Mouse (Mus musculus) erythroblast, embryonic 14.5 days (primary cell): ENCODE results near the gene Robo2.

Experiments
- GATA1 ChIP-seq: IDR thresholded peaks from 2 replicates; pipeline ENCODE4 v1.6.1; 2012; ENCODE audit warnings: low read length, inconsistent platforms, mixed read lengths
- TAL1 ChIP-seq: IDR thresholded peaks from 3 replicates; pipeline ENCODE4 v1.6.1; 2012; ENCODE audit warnings: low read length, inconsistent platforms, mixed read lengths

- TF ChIP-seq GATA1 (no peak), TAL1 (no peak)
Observed at GRCm38 (mm10) chr16:74411021-74411420, 604 bp downstream of the Robo2 start.
